Mouse (Mus musculus): ENCODE data around the gene Sdhd. TPM values are rescaled to one million over a fixed set of nuclear protein-coding genes. Genes with fewer than 3 reads are reported as not detected.
A peak's percentile ranks its signal among the peaks of the same experiment; 100 is the strongest.

The Sdhd gene
- polyA plus RNA-seq, 1 experiment from 2014 or later: 686 TPM

- WGBS: 51% methylated on average over 4 of the region's 4 CpGs
- no peak overlapping the region for H3K4me2 ChIP-seq (ENCODE audit: low read depth, low read length)
Observed at GRCm38 (mm10) chr9:50565940-50566339, 37.7 kb downstream of the Sdhd start.

GRCm38 (mm10) chr9:50565173-50565572, 38.4 kb downstream of the Sdhd start:
- H3K4me2 ChIP-seq (ENCODE audit: low read depth, low read length): no peak overlapping the region
- H3K4me1 ChIP-seq (ENCODE audit: control insufficient read depth, insufficient read depth, low read length): no peaks in the 10 kb centered on the region
- H3K4me3 ChIP-seq (ENCODE audit: low read length): no peak overlapping the region
- H3K36me3 ChIP-seq (ENCODE audit: control insufficient read depth, insufficient read depth, low read length): no peaks in the 10 kb centered on the region
- H3K9ac ChIP-seq (ENCODE audit: low read depth, low read length): no peak overlapping the region
- ATAC-seq: no peak
- 69% methylated on average over 7 of the region's 7 CpGs for WGBS
- H3K27ac ChIP-seq (ENCODE audit: low read length): no peak overlapping the region
- no peaks in the 10 kb centered on the region for H3K27me3 ChIP-seq (replicated peaks; ENCODE audit: control insufficient read depth, insufficient read depth, low read length)
- H3K9me3 ChIP-seq (ENCODE audit: control insufficient read depth, low read length): no peaks in the 10 kb centered on the region; the same call in 1 of the 2 replicates

More at GRCm38 (mm10) chr9:50565940-50566339, 37.7 kb downstream of the Sdhd start:
- H3K4me3 ChIP-seq (ENCODE audit: low read length): no peak overlapping the region
- no peaks in the 10 kb centered on the region; the same call in 1 of the 2 replicates for H3K9me3 ChIP-seq (ENCODE audit: control insufficient read depth, low read length)
- no peak for ATAC-seq
- no peaks in the 10 kb centered on the region for H3K4me1 ChIP-seq (ENCODE audit: control insufficient read depth, insufficient read depth, low read length)
- no peaks in the 10 kb centered on the region for H3K27me3 ChIP-seq (replicated peaks; ENCODE audit: control insufficient read depth, insufficient read depth, low read length)
- H3K36me3 ChIP-seq (ENCODE audit: control insufficient read depth, insufficient read depth, low read length): no peaks in the 10 kb centered on the region
- H3K27ac ChIP-seq (ENCODE audit: low read length): no peak overlapping the region; the same call in 1 of the 2 replicates
- H3K9ac ChIP-seq (ENCODE audit: low read depth, low read length): peak overlapping the region; percentile 3; the same call in 1 of the 2 replicates

GRCm38 (mm10) chr9:50561918-50562360, 41.7 kb downstream of the Sdhd start:
- ATAC-seq: peak; percentile 79
- Histone ChIP-seq H3K4me1 (ENCODE audit: control insufficient read depth, insufficient read depth, low read length) (no peaks in the 10 kb centered on the region), H3K36me3 (ENCODE audit: control insufficient read depth, insufficient read depth, low read length) (no peaks in the 10 kb centered on the region), H3K27me3 (replicated peaks; ENCODE audit: control insufficient read depth, insufficient read depth, low read length) (no peaks in the 10 kb centered on the region), H3K9me3 (ENCODE audit: control insufficient read depth, low read length) (no peaks in the 10 kb centered on the region; the same call in 1 of the 2 replicates), H3K4me3 (ENCODE audit: low read length) (no peak overlapping the region), H3K27ac (ENCODE audit: low read length) (no peak overlapping the region), H3K9ac (ENCODE audit: low read depth, low read length) (no peak overlapping the region), H3K4me2 (ENCODE audit: low read depth, low read length) (no peak overlapping the region)
- 74% methylated on average over 2 of the region's 2 CpGs for WGBS

- no peaks in the 10 kb centered on the region; the same call in 1 of the 2 replicates for H3K9me3 ChIP-seq (ENCODE audit: control insufficient read depth, low read length)
- no peak within 1 kb of the TSS for H3K4me3 ChIP-seq (ENCODE audit: low read length)
- H3K36me3 ChIP-seq (ENCODE audit: control insufficient read depth, insufficient read depth, low read length): no peaks in the 10 kb centered on the region
- no peaks in the 10 kb centered on the region for H3K4me1 ChIP-seq (ENCODE audit: control insufficient read depth, insufficient read depth, low read length)
- H3K27me3 ChIP-seq (replicated peaks; ENCODE audit: control insufficient read depth, insufficient read depth, low read length): no peaks in the 10 kb centered on the region
- H3K4me2 ChIP-seq (ENCODE audit: low read depth, low read length): no peak within 1 kb of the TSS
- peak within 1 kb of the TSS; percentile 73 for H3K27ac ChIP-seq (ENCODE audit: low read length)
- no peak within 1 kb of the TSS for H3K9ac ChIP-seq (ENCODE audit: low read depth, low read length)
- 87% methylated on average over 38 of the region's 38 CpGs for WGBS
- ATAC-seq: peak; percentile 91
Observed at GRCm38 (mm10) chr9:50561145-50561917, 42.3 kb downstream of the Sdhd start, which contains the start of gene Tex12. Gene Tex12, minus strand, starts transcription at chr9:50561325.

GRCm38 (mm10) chr9:50555094-50555446, 48.5 kb downstream of the Sdhd start, which contains the start of gene Bco2:
Gene Bco2, minus strand, starts transcription at chr9:50555181.
- no peaks in the 10 kb centered on the region for H3K27me3 ChIP-seq (replicated peaks; ENCODE audit: control insufficient read depth, insufficient read depth, low read length)
- 43% methylated on average over 2 of the region's 2 CpGs for WGBS

GRCm38 (mm10) chr9:50554241-50555093, 49.1 kb downstream of the Sdhd start, which contains the start of gene Il18:
Gene Il18, plus strand, starts transcription at chr9:50554827.
- Histone ChIP-seq H3K4me2 (ENCODE audit: low read depth, low read length) (peak within 1 kb of the TSS; percentile 51), H3K9me3 (ENCODE audit: control insufficient read depth, low read length) (no peaks in the 10 kb centered on the region), H3K27me3 (replicated peaks; ENCODE audit: control insufficient read depth, insufficient read depth, low read length) (no peaks in the 10 kb centered on the region), H3K36me3 (ENCODE audit: control insufficient read depth, insufficient read depth, low read length) (no peaks in the 10 kb centered on the region), H3K27ac (ENCODE audit: low read length) (peak within 1 kb of the TSS; percentile 88), H3K4me1 (ENCODE audit: control insufficient read depth, insufficient read depth, low read length) (0 out of 2 replicates have a peak, but pooled peaks cover 9% of the 10 kb centered on the region), H3K9ac (ENCODE audit: low read depth, low read length) (peak within 1 kb of the TSS; percentile 61), H3K4me3 (ENCODE audit: low read length) (peak within 1 kb of the TSS; percentile 32)
- ATAC-seq: peak; percentile 95
- WGBS: 24% methylated on average over 12 of the region's 12 CpGs

More at GRCm38 (mm10) chr9:50555094-50555446, 48.5 kb downstream of the Sdhd start, which contains the start of gene Bco2:
- H3K4me1 ChIP-seq (ENCODE audit: control insufficient read depth, insufficient read depth, low read length): 0 out of 2 replicates have a peak, but pooled peaks cover 9% of the 10 kb centered on the region
- H3K4me2 ChIP-seq (ENCODE audit: low read depth, low read length): peak within 1 kb of the TSS; percentile 51
- H3K9ac ChIP-seq (ENCODE audit: low read depth, low read length): peak within 1 kb of the TSS; percentile 61
- peak within 1 kb of the TSS; percentile 32 for H3K4me3 ChIP-seq (ENCODE audit: low read length)
- peak within 1 kb of the TSS; percentile 88 for H3K27ac ChIP-seq (ENCODE audit: low read length)
- ATAC-seq: peak; percentile 66
- H3K36me3 ChIP-seq (ENCODE audit: control insufficient read depth, insufficient read depth, low read length): no peaks in the 10 kb centered on the region
- no peaks in the 10 kb centered on the region for H3K9me3 ChIP-seq (ENCODE audit: control insufficient read depth, low read length)

- no peaks in the 10 kb centered on the region for H3K27me3 ChIP-seq (replicated peaks; ENCODE audit: control insufficient read depth, insufficient read depth, low read length)
- no peaks in the 10 kb centered on the region for H3K9me3 ChIP-seq (ENCODE audit: control insufficient read depth, low read length)
- WGBS: 86% methylated on average over 2 of the region's 2 CpGs
- H3K4me3 ChIP-seq (ENCODE audit: low read length): no peak overlapping the region
- H3K4me2 ChIP-seq (ENCODE audit: low read depth, low read length): no peak overlapping the region
- no peak overlapping the region for H3K9ac ChIP-seq (ENCODE audit: low read depth, low read length)
- no peak for ATAC-seq
- peak overlapping the region; percentile 8; the same call in 1 of the 2 replicates for H3K27ac ChIP-seq (ENCODE audit: low read length)
- H3K36me3 ChIP-seq (ENCODE audit: control insufficient read depth, insufficient read depth, low read length): no peaks in the 10 kb centered on the region
- 0 out of 2 replicates have a peak, but pooled peaks cover 9% of the 10 kb centered on the region for H3K4me1 ChIP-seq (ENCODE audit: control insufficient read depth, insufficient read depth, low read length)
Observed at GRCm38 (mm10) chr9:50553547-50553946, 50.1 kb downstream of the Sdhd start.

- H3K27me3 ChIP-seq (replicated peaks; ENCODE audit: control insufficient read depth, insufficient read depth, low read length): no peaks in the 10 kb centered on the region
- 0 out of 2 replicates have a peak, but pooled peaks cover 9% of the 10 kb centered on the region for H3K4me1 ChIP-seq (ENCODE audit: control insufficient read depth, insufficient read depth, low read length)
- 69% methylated on average over 5 of the region's 5 CpGs for WGBS
- no peak overlapping the region for H3K27ac ChIP-seq (ENCODE audit: low read length)
- no peak overlapping the region for H3K4me3 ChIP-seq (ENCODE audit: low read length)
- no peak overlapping the region for H3K9ac ChIP-seq (ENCODE audit: low read depth, low read length)
- no peak overlapping the region for H3K4me2 ChIP-seq (ENCODE audit: low read depth, low read length)
- ATAC-seq: no peak
- H3K36me3 ChIP-seq (ENCODE audit: control insufficient read depth, insufficient read depth, low read length): no peaks in the 10 kb centered on the region
- no peaks in the 10 kb centered on the region for H3K9me3 ChIP-seq (ENCODE audit: control insufficient read depth, low read length)
Observed at GRCm38 (mm10) chr9:50552206-50552605, 51.4 kb downstream of the Sdhd start.

GRCm38 (mm10) chr9:50548936-50549335, 54.7 kb downstream of the Sdhd start:
- Histone ChIP-seq H3K4me3 (ENCODE audit: low read length) (no peak overlapping the region), H3K9me3 (ENCODE audit: control insufficient read depth, low read length) (no peaks in the 10 kb centered on the region), H3K4me2 (ENCODE audit: low read depth, low read length) (no peak overlapping the region), H3K9ac (ENCODE audit: low read depth, low read length) (no peak overlapping the region), H3K36me3 (ENCODE audit: control insufficient read depth, insufficient read depth, low read length) (no peaks in the 10 kb centered on the region), H3K27me3 (replicated peaks; ENCODE audit: control insufficient read depth, insufficient read depth, low read length) (no peaks in the 10 kb centered on the region), H3K4me1 (ENCODE audit: control insufficient read depth, insufficient read depth, low read length) (0 out of 2 replicates have a peak, but pooled peaks cover 2% of the 10 kb centered on the region), H3K27ac (ENCODE audit: low read length) (no peak overlapping the region)
- ATAC-seq: no peak
- 79% methylated on average over 4 of the region's 4 CpGs for WGBS
